In the genomic region with DNA sequence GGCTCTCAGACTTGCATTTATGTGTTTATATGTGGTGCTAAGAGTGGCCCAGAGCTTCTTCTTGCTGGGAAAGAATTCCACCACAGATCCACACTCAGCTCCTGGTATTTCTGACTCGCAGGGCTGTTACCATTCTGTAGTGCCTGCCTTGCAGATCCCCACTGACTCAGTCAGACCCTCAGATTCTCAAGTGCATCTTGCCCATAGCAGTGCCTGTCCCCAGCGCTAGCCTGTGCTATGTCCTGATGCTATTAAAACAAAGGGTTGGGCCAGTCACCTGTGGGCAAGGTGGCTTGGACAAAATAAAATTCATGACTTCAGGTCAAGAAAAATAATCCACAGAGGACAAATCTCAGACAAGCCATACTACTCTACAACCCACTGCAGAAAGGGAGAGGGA, we compare ENCODE assay signal across 18 mouse cellular contexts.
"Had no signal": no experiment of that assay in that cellular context is flagged by ENCODE, and none has a peak within 500 bp of the region (broad histone marks: within the 10 kb centered on the region; RNA-seq: fewer than 3 reads in every experiment).

No protein-coding gene starts in this region.

- H3K4me3 ChIP-seq: liver, embryonic 12.5 days; lung, embryonic 15.5 days; megakaryocyte, embryonic 14.5 days; midbrain, embryonic 13.5 days; midbrain, embryonic 15.5 days; neural tube, embryonic 12.5 days; stomach, embryonic 15.5 days had no signal

- DNase-seq: lung, adult 2 months; lung, postnatal 14 days; lung, postnatal 36 days; right cerebral cortex, postnatal 14 days; thymus, adult 2 months; thymus, postnatal 36 days had no signal

- H3K27me3 ChIP-seq: liver, embryonic 12.5 days; lung, embryonic 15.5 days; megakaryocyte, embryonic 14.5 days; midbrain, embryonic 13.5 days; midbrain, embryonic 15.5 days; neural tube, embryonic 12.5 days; stomach, embryonic 15.5 days had no signal

- H3K4me1 ChIP-seq: liver, embryonic 12.5 days; lung, embryonic 15.5 days; midbrain, embryonic 13.5 days; midbrain, embryonic 15.5 days; neural tube, embryonic 12.5 days; stomach, embryonic 15.5 days had no signal

- H3K4me2 ChIP-seq: liver, embryonic 12.5 days; lung, embryonic 15.5 days; midbrain, embryonic 11.5 days; midbrain, embryonic 13.5 days; midbrain, embryonic 15.5 days; neural tube, embryonic 12.5 days; stomach, embryonic 15.5 days had no signal

- ATAC-seq: liver, embryonic 12.5 days; lung, postnatal 0 days; midbrain, embryonic 13.5 days; midbrain, embryonic 15.5 days had no signal

- H3K9ac ChIP-seq: liver, embryonic 12.5 days; liver, embryonic 14.5 days; lung, embryonic 15.5 days; midbrain, embryonic 13.5 days; midbrain, embryonic 15.5 days; neural tube, embryonic 12.5 days; stomach, embryonic 15.5 days had no signal

- H3K9me3 ChIP-seq: liver, embryonic 12.5 days; lung, embryonic 15.5 days; megakaryocyte, embryonic 14.5 days; midbrain, embryonic 13.5 days; midbrain, embryonic 15.5 days; neural tube, embryonic 12.5 days; stomach, embryonic 15.5 days had no signal

- H3K27ac ChIP-seq: liver, embryonic 12.5 days; liver, embryonic 14.5 days; lung, embryonic 15.5 days; macrophage; midbrain, embryonic 13.5 days; midbrain, embryonic 15.5 days; neural tube, embryonic 12.5 days; stomach, embryonic 15.5 days; stomach, postnatal 0 days had no signal

- H3K36me3 ChIP-seq: midbrain, embryonic 15.5 days had no signal
